Mouse (Mus musculus): ENCODE measurements around the gene Psma4. TPM values are rescaled to one million over a fixed set of nuclear protein-coding genes. Genes with fewer than 3 reads are reported as not detected.
"Not testable (repeated sequence)": the region's sequence is repeated elsewhere in the genome, so short reads cannot be mapped to it uniquely, and the experiment has no call there.

The Psma4 gene
- polyA plus RNA-seq, 1 experiment, result 16.1 TPM

GRCm38 (mm10) chr9:54932379-54932778 is 18.2 kb upstream of the Psma4 start:
- H3K4me1 ChIP-seq, result no peaks in the 10 kb centered on the region
- TF ChIP-seq FLI1 (IDR thresholded peaks at IDR 0.05; ENCODE audit: low read length) (no peak), GATA1 (IDR thresholded peaks at IDR 0.05; ENCODE audit: borderline replicate concordance, low read length) (no peak)
- H3K36me3 ChIP-seq (replicated peaks; ENCODE audit: low read length), result no peaks in the 10 kb centered on the region
- H3K4me3 ChIP-seq (replicated peaks), result no peak overlapping the region
- H3K27me3 ChIP-seq (replicated peaks), result peaks cover 5% of the 10 kb centered on the region
- H3K9me3 ChIP-seq, result no peaks in the 10 kb centered on the region

GRCm38 (mm10) chr9:54942071-54942470 is 8.5 kb upstream of the Psma4 start:
- H3K27me3 ChIP-seq (replicated peaks), result peaks cover 10% of the 10 kb centered on the region
- TF ChIP-seq GATA1 (IDR thresholded peaks at IDR 0.05; ENCODE audit: borderline replicate concordance, low read length) (no peak), FLI1 (IDR thresholded peaks at IDR 0.05; ENCODE audit: low read length) (no peak)
- no peak overlapping the region for H3K4me3 ChIP-seq (replicated peaks)
- H3K9me3 ChIP-seq, result no peaks in the 10 kb centered on the region
- no peaks in the 10 kb centered on the region for H3K36me3 ChIP-seq (replicated peaks; ENCODE audit: low read length)
- H3K4me1 ChIP-seq, result no peaks in the 10 kb centered on the region

GRCm38 (mm10) chr9:54944467-54944866 is 6.1 kb upstream of the Psma4 start:
- TF ChIP-seq GATA1 (IDR thresholded peaks at IDR 0.05; ENCODE audit: borderline replicate concordance, low read length) (no peak), FLI1 (IDR thresholded peaks at IDR 0.05; ENCODE audit: low read length) (no peak)
- H3K4me3 ChIP-seq (replicated peaks), result no peak overlapping the region
- H3K36me3 ChIP-seq (replicated peaks; ENCODE audit: low read length), result no peaks in the 10 kb centered on the region
- H3K27me3 ChIP-seq (replicated peaks), result peaks cover 5% of the 10 kb centered on the region
- no peaks in the 10 kb centered on the region for H3K9me3 ChIP-seq
- 0 out of 2 replicates have a peak, but pooled peaks cover 3% of the 10 kb centered on the region for H3K4me1 ChIP-seq

DNA sequence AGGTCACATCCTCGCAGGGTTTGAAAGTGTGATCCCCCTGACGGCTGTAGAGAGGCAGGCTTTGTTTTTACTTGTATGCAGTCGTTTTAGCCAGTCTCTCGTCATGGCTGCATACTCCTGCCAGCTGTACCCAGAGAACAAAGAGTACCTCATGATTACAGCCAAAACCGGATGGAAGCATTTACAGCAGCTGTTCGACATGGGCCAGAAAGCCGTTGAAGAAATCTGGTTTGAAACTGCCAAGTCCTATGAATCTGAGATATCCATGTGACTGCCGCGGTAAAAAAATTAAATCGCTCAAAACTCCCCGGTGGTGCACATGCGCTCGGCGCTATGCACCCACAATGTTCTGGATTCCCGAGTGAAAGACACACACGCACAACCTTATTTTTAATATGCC is 4.3 kb upstream of the Psma4 start:
- TF ChIP-seq GATA1 (IDR thresholded peaks at IDR 0.05; ENCODE audit: borderline replicate concordance, low read length) (no peak), FLI1 (IDR thresholded peaks at IDR 0.05; ENCODE audit: low read length) (no peak)
- H3K9me3 ChIP-seq, result no peaks in the 10 kb centered on the region
- H3K4me3 ChIP-seq (replicated peaks), result no peak overlapping the region
- no peaks in the 10 kb centered on the region for H3K36me3 ChIP-seq (replicated peaks; ENCODE audit: low read length)
- H3K4me1 ChIP-seq, result peaks cover 3% of the 10 kb centered on the region; the same call in 1 of the 2 replicates
- peaks cover 5% of the 10 kb centered on the region for H3K27me3 ChIP-seq (replicated peaks)

DNA sequence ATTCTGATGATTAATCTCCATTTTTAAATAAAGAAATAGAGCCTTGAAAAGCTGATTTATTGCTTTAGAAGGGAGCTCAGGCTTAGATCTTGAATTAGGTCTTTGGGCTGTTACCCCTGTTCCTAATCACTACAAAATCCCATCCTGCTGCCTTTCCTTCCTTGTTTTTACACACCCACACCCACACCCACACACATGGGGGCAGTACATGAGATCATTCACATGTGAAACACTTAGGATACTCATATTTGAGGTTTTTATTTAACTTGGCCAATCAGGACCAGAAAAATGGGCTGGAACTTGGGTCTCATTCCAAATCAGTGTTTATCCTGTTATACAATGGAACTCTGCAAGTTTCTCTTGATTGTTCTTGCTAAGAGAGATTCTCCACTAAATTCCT is 1.1 kb upstream of the Psma4 start:
- H3K27me3 ChIP-seq (replicated peaks), result peaks cover 5% of the 10 kb centered on the region
- peaks cover 34% of the 10 kb centered on the region for H3K4me1 ChIP-seq
- no peaks in the 10 kb centered on the region for H3K9me3 ChIP-seq
- no peak overlapping the region for H3K4me3 ChIP-seq (replicated peaks)
- TF ChIP-seq FLI1 (IDR thresholded peaks at IDR 0.05; ENCODE audit: low read length), result no peak
- TF ChIP-seq GATA1 (IDR thresholded peaks at IDR 0.05; ENCODE audit: borderline replicate concordance, low read length), result no peak
- peaks cover 27% of the 10 kb centered on the region for H3K36me3 ChIP-seq (replicated peaks; ENCODE audit: low read length)

- Histone ChIP-seq H3K4me1 (peaks cover 39% of the 10 kb centered on the region), H3K36me3 (replicated peaks; ENCODE audit: low read length) (peaks cover 32% of the 10 kb centered on the region), H3K4me3 (replicated peaks) (peak overlapping the region; percentile 97)
- not testable (repeated sequence) for H3K9me3 ChIP-seq; H3K27me3 ChIP-seq (replicated peaks)
Observed at GRCm38 (mm10) chr9:54950162-54950561, 428 bp upstream of the Psma4 start.

- peaks cover 48% of the 10 kb centered on the region for H3K36me3 ChIP-seq (replicated peaks; ENCODE audit: low read length)
- no peak overlapping the region for H3K4me3 ChIP-seq (replicated peaks)
- H3K27me3 ChIP-seq (replicated peaks), result no peaks in the 10 kb centered on the region
- TF ChIP-seq GATA1 (IDR thresholded peaks at IDR 0.05; ENCODE audit: borderline replicate concordance, low read length), result no peak
- no peak for TF ChIP-seq FLI1 (IDR thresholded peaks at IDR 0.05; ENCODE audit: low read length)
- H3K4me1 ChIP-seq, result peaks cover 2% of the 10 kb centered on the region; the same call in 1 of the 2 replicates
- H3K9me3 ChIP-seq, result peaks cover 24% of the 10 kb centered on the region
Observed at GRCm38 (mm10) chr9:54961059-54961458, 10.5 kb downstream of the Psma4 start.

- TF ChIP-seq FLI1 (IDR thresholded peaks at IDR 0.05; ENCODE audit: low read length) (no peak), GATA1 (IDR thresholded peaks at IDR 0.05; ENCODE audit: borderline replicate concordance, low read length) (no peak)
- Histone ChIP-seq H3K4me1 (no peaks in the 10 kb centered on the region), H3K36me3 (replicated peaks; ENCODE audit: low read length) (peaks cover 22% of the 10 kb centered on the region), H3K4me3 (replicated peaks) (no peak overlapping the region), H3K9me3 (peaks cover 35% of the 10 kb centered on the region), H3K27me3 (replicated peaks) (no peaks in the 10 kb centered on the region)
Observed at GRCm38 (mm10) chr9:54963669-54964068, 13.1 kb downstream of the Psma4 start.

DNA sequence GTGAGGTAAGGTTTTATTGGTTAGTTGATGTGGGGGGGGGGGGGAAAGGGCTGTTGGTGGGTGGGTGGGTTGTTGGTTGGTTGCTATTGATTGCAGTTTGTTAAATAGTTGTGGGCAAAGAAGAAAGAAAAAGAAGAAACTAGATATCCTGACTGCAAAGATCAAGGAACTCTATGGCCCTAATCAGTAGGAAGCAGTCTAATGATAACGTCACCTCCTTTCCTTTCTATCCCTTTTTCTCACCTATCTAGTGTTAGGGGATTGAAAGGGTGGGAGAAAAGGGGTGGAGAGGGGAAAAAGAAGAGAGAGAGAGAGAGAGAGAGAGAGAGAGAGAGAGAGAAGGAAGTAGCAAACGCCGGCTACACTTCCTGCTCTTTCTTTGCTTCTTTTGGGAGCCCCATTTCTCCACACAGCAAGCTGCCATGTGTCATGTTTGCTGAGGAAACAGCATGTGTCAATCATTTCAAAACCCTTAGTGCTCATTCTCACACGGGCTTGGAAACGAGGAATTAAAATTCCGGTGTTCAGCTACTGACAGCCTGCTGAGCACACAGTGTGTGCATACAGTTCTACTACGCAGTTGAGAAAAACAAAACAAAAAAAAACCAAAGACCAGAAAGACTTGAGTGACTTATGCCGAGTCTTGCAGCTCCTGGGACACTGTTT is 19.5 kb downstream of the Psma4 start:
- peaks cover 7% of the 10 kb centered on the region for H3K4me1 ChIP-seq

GRCm38 (mm10) chr9:54980674-54981073 is 30.1 kb downstream of the Psma4 start, which contains the start of gene Chrna5:
Gene Chrna5 (plus strand): TSS chr9:54980880.
- H3K4me3 ChIP-seq (replicated peaks), result peak within 1 kb of the TSS; percentile 90
- H3K4me1 ChIP-seq, result peaks cover 17% of the 10 kb centered on the region
- H3K36me3 ChIP-seq (replicated peaks; ENCODE audit: low read length), result no peaks in the 10 kb centered on the region
- peaks cover 71% of the 10 kb centered on the region for H3K27me3 ChIP-seq (replicated peaks)
- no peak for TF ChIP-seq GATA1 (IDR thresholded peaks at IDR 0.05; ENCODE audit: borderline replicate concordance, low read length)
- no peak for TF ChIP-seq FLI1 (IDR thresholded peaks at IDR 0.05; ENCODE audit: low read length)
- H3K9me3 ChIP-seq, result peaks cover 13% of the 10 kb centered on the region

More for the DNA sequence above, 19.5 kb downstream of the Psma4 start:
- Histone ChIP-seq H3K9me3 (peaks cover 21% of the 10 kb centered on the region), H3K36me3 (replicated peaks; ENCODE audit: low read length) (no peaks in the 10 kb centered on the region), H3K4me3 (replicated peaks) (no peak overlapping the region), H3K27me3 (replicated peaks) (peaks cover 11% of the 10 kb centered on the region)
- TF ChIP-seq FLI1 (IDR thresholded peaks at IDR 0.05; ENCODE audit: low read length) (no peak), GATA1 (IDR thresholded peaks at IDR 0.05; ENCODE audit: borderline replicate concordance, low read length) (no peak)
